8 mouse cellular contexts compared by ENCODE assay signal in the genomic region with DNA sequence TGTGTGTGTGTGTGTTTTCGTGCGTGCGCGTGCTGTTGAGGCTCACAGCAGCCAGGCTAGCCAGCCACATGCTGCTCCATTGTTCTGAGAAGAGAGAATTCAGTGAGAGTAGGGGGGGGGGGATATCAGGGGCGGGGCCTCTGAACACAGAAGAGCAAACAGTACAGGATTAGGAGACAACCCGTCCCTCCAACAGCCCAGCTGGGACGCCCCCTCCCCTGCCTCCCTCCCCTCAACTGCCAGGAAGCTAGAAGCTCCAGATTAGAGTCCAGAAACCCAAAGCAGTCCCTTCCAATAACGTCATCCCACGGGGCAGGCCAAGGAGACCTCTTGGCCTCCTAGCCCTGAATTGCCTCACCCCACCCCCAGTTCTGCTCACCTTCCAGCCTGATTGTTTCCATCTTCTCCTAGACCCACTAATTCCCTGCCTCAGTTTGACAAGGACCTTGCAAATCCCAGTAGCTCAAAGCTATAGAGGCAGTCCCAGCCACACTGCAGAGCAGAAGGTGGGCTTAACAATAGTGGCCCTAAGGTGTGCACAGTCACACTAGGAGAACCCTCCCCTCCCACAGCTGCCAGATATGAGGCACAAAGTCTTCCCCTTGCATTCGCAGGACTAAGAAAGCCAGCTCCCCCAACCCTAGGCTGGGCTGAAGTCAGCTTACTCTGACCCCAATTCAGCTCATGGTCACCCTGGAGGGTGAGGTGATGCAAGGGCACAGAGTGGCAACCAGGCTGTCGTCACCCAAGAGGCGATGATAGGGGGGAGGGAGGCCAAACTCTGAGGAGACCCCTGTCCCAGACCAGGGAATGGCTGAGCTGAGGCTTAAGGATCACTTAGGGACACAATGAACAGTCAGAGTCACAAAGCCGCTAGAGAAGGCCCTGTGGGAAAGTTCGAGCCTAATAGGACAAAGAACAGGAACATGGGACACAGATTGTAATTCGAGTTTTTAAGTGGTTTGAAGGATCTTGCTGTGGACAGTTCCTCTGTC. TPM values are rescaled to one million over a fixed set of nuclear protein-coding genes. Genes with fewer than 3 reads are reported as not detected.
DNase-seq lines count a peak whose midpoint lies in the region; ATAC-seq and TF ChIP-seq lines count a peak whose summit lies in the region.

No protein-coding gene starts in this region.

- 14% methylated on average over 14 of the region's 15 CpGs for WGBS in kidney, postnatal 0 days
- 2% methylated on average over 15 of the region's 15 CpGs for WGBS in hindbrain, embryonic 15.5 days
- 2% methylated on average over 15 of the region's 15 CpGs for WGBS in midbrain, embryonic 15.5 days
- WGBS in thymus, adult 2 months = 74% methylated on average over 15 of the region's 15 CpGs

- no peaks in the 10 kb centered on the region for H3K9me3 ChIP-seq in kidney, postnatal 0 days (replicated peaks; ENCODE audit: low read length)
- H3K9me3 ChIP-seq in hindbrain, embryonic 15.5 days = no peaks in the 10 kb centered on the region
- H3K9me3 ChIP-seq in midbrain, embryonic 15.5 days = no peaks in the 10 kb centered on the region

- TF ChIP-seq POLR2A in cortical plate, adult 2 months (IDR thresholded peaks at IDR 0.05; ENCODE audit: extremely low read depth, insufficient read depth, low read length) = no peak
- no peak for TF ChIP-seq POLR2A in thymus, adult 2 months (IDR thresholded peaks at IDR 0.05; ENCODE audit: control insufficient read depth, extremely low read depth, insufficient read depth, low read length, poor library complexity)

- H3K4me3 ChIP-seq in kidney, postnatal 0 days (replicated peaks; ENCODE audit: low read depth, low read length) = peak overlapping the region; percentile 59
- peak overlapping the region; percentile 51 for H3K4me3 ChIP-seq in cortical plate, adult 2 months (ENCODE audit: insufficient read depth, low read length)
- H3K4me3 ChIP-seq in hindbrain, embryonic 15.5 days = peak overlapping the region; percentile 79
- peak overlapping the region; percentile 89 for H3K4me3 ChIP-seq in midbrain, embryonic 15.5 days
- H3K4me3 ChIP-seq in thymus, adult 2 months (ENCODE audit: control insufficient read depth, insufficient read depth, low read length) = no peak overlapping the region

- DNase-seq in kidney, postnatal 0 days (ENCODE audit: low spot score) = peak; percentile 39
- no peak for DNase-seq in kidney, adult 9 months
- no peak for DNase-seq in thymus, adult 2 months
- no peak for DNase-seq in cerebellum, adult 18-20 months

- no peaks in the 10 kb centered on the region for H3K27me3 ChIP-seq in kidney, postnatal 0 days (ENCODE audit: insufficient read depth, low read length)
- H3K27me3 ChIP-seq in hindbrain, embryonic 15.5 days = no peaks in the 10 kb centered on the region
- 0 out of 2 replicates have a peak, but pooled peaks cover 3% of the 10 kb centered on the region for H3K27me3 ChIP-seq in midbrain, embryonic 15.5 days (replicated peaks)
- H3K27me3 ChIP-seq in thymus, adult 2 months (ENCODE audit: control insufficient read depth, insufficient read depth, low read length) = no peaks in the 10 kb centered on the region; the same call in 1 of the 2 replicates

- peaks cover 24% of the 10 kb centered on the region for H3K4me1 ChIP-seq in kidney, postnatal 0 days (replicated peaks; ENCODE audit: insufficient read depth, low read length)
- H3K4me1 ChIP-seq in cortical plate, adult 2 months (ENCODE audit: control insufficient read depth, insufficient read depth, low read length) = no peaks in the 10 kb centered on the region
- peaks cover 49% of the 10 kb centered on the region for H3K4me1 ChIP-seq in hindbrain, embryonic 15.5 days (replicated peaks)
- peaks cover 60% of the 10 kb centered on the region for H3K4me1 ChIP-seq in midbrain, embryonic 15.5 days
- H3K4me1 ChIP-seq in thymus, adult 2 months (replicated peaks; ENCODE audit: control insufficient read depth, insufficient read depth, low read length) = peaks cover 9% of the 10 kb centered on the region

- ATAC-seq in kidney, postnatal 0 days (replicated peaks; ENCODE audit: low FRiP score, low read depth) = no peak
- ATAC-seq in hindbrain, embryonic 15.5 days (ENCODE audit: low FRiP score, low read depth) = peak; percentile 63
- ATAC-seq in midbrain, embryonic 15.5 days (replicated peaks) = peak; percentile 41
- no peak for ATAC-seq in inflammation-experienced regulatory T-cells, adult 6 months

- H3K4me2 ChIP-seq in kidney, postnatal 0 days (ENCODE audit: low read length) = peak overlapping the region; percentile 84
- peak overlapping the region; percentile 66 for H3K4me2 ChIP-seq in hindbrain, embryonic 15.5 days
- peak overlapping the region; percentile 95 for H3K4me2 ChIP-seq in midbrain, embryonic 15.5 days

- H3K27ac ChIP-seq in kidney, postnatal 0 days = peak overlapping the region; percentile 85
- peak overlapping the region; percentile 83 for H3K27ac ChIP-seq in cortical plate, adult 2 months (ENCODE audit: insufficient read depth, low read length)
- H3K27ac ChIP-seq in hindbrain, embryonic 15.5 days (replicated peaks) = peak overlapping the region; percentile 78
- peak overlapping the region; percentile 77 for H3K27ac ChIP-seq in midbrain, embryonic 15.5 days
- no peak overlapping the region for H3K27ac ChIP-seq in thymus, adult 2 months (ENCODE audit: control insufficient read depth, insufficient read depth, low read length)

- H3K9ac ChIP-seq in kidney, postnatal 0 days (ENCODE audit: low read depth, low read length) = 0 out of 2 replicates have a peak overlapping the region, but pooled peaks have one; percentile 13
- peak overlapping the region; percentile 62 for H3K9ac ChIP-seq in hindbrain, embryonic 15.5 days
- peak overlapping the region; percentile 78 for H3K9ac ChIP-seq in midbrain, embryonic 15.5 days

- no peak for TF ChIP-seq CTCF in kidney, postnatal 0 days (IDR thresholded peaks at IDR 0.05; ENCODE audit: low read depth)
- TF ChIP-seq CTCF in cortical plate, adult 2 months (IDR thresholded peaks at IDR 0.05; ENCODE audit: extremely low read depth, insufficient read depth, low read length) = no peak
- TF ChIP-seq CTCF in thymus, adult 2 months (IDR thresholded peaks at IDR 0.05; ENCODE audit: borderline replicate concordance, control insufficient read depth, extremely low read depth, insufficient read depth, low read length, poor library complexity) = no peak

- no peaks in the 10 kb centered on the region for H3K36me3 ChIP-seq in kidney, postnatal 0 days (ENCODE audit: insufficient read depth, low read length)
- no peaks in the 10 kb centered on the region for H3K36me3 ChIP-seq in hindbrain, embryonic 15.5 days
- no peaks in the 10 kb centered on the region for H3K36me3 ChIP-seq in midbrain, embryonic 15.5 days (replicated peaks)
- no peaks in the 10 kb centered on the region for H3K36me3 ChIP-seq in thymus, adult 2 months (ENCODE audit: control insufficient read depth, insufficient read depth, low read length)

RNA-seq across cellular contexts. Expression of a gene that starts 1.6 kb away (rescaled TPM):
- 53.0 and 61.1 TPM in 2 replicates for polyA plus RNA-seq in kidney, postnatal 0 days (2015; fragmentation: Nextera tagmentation; extraction: Ambion mirVana)
- polyA plus RNA-seq in cortical plate, adult 2 months (2012; rRNA removed) = 41.3 and 50.1 TPM in 2 replicates
- polyA plus RNA-seq in hindbrain, embryonic 15.5 days (2015; fragmentation: Nextera tagmentation; extraction: Ambion mirVana) = 171 and 178 TPM in 2 replicates
- polyA plus RNA-seq in midbrain, embryonic 15.5 days (2015; fragmentation: Nextera tagmentation; extraction: Ambion mirVana) = 187 and 207 TPM in 2 replicates
- polyA plus RNA-seq in thymus, adult 2 months (2012; rRNA removed) = 42.0 and 47.4 TPM in 2 replicates
- 10 to 100 TPM; 14.0 to 53.9 (median 14.9) TPM for polyA plus RNA-seq in inflammation-experienced regulatory T-cells, adult 6 months (2017; shearing (Covaris generic))

RNA-seq across cellular contexts. Expression of a gene that starts 10.2 kb away (rescaled TPM):
- not detected in 2 replicates for polyA plus RNA-seq in kidney, postnatal 0 days (2015; fragmentation: Nextera tagmentation; extraction: Ambion mirVana)
- polyA plus RNA-seq in cortical plate, adult 2 months (2012; rRNA removed) = not detected in 2 replicates
- not detected in 2 replicates for polyA plus RNA-seq in hindbrain, embryonic 15.5 days (2015; fragmentation: Nextera tagmentation; extraction: Ambion mirVana)
- polyA plus RNA-seq in midbrain, embryonic 15.5 days (2015; fragmentation: Nextera tagmentation; extraction: Ambion mirVana) = 0.31 and 0.40 TPM in 2 replicates
- polyA plus RNA-seq in thymus, adult 2 months (2012; rRNA removed) = 1.1 TPM in 1 of 2 replicates, not detected in the other
- polyA plus RNA-seq in inflammation-experienced regulatory T-cells, adult 6 months (2017; shearing (Covaris generic)) = not detected

RNA-seq across cellular contexts. Expression of a gene that starts 32.8 kb away (rescaled TPM):
- polyA plus RNA-seq in kidney, postnatal 0 days (2015; fragmentation: Nextera tagmentation; extraction: Ambion mirVana) = 13.8 and 16.0 TPM in 2 replicates
- polyA plus RNA-seq in cortical plate, adult 2 months (2012; rRNA removed) = 16.1 and 17.6 TPM in 2 replicates
- 20.2 and 22.0 TPM in 2 replicates for polyA plus RNA-seq in hindbrain, embryonic 15.5 days (2015; fragmentation: Nextera tagmentation; extraction: Ambion mirVana)
- polyA plus RNA-seq in midbrain, embryonic 15.5 days (2015; fragmentation: Nextera tagmentation; extraction: Ambion mirVana) = 25.3 and 25.7 TPM in 2 replicates
- 18.5 and 20.8 TPM in 2 replicates for polyA plus RNA-seq in thymus, adult 2 months (2012; rRNA removed)
- 10 to 100 TPM in 2 of 3 experiments, 1 to 10 TPM in 1; 8.0 to 12.6 (median 12.5) TPM for polyA plus RNA-seq in inflammation-experienced regulatory T-cells, adult 6 months (2017; shearing (Covaris generic))

RNA-seq across cellular contexts. Expression of a gene that starts 32.9 kb away (rescaled TPM):
- 45.0 and 53.6 TPM in 2 replicates for polyA plus RNA-seq in kidney, postnatal 0 days (2015; fragmentation: Nextera tagmentation; extraction: Ambion mirVana)
- 43.8 and 44.6 TPM in 2 replicates for polyA plus RNA-seq in cortical plate, adult 2 months (2012; rRNA removed)
- 39.0 and 39.7 TPM in 2 replicates for polyA plus RNA-seq in hindbrain, embryonic 15.5 days (2015; fragmentation: Nextera tagmentation; extraction: Ambion mirVana)
- polyA plus RNA-seq in midbrain, embryonic 15.5 days (2015; fragmentation: Nextera tagmentation; extraction: Ambion mirVana) = 45.8 and 49.9 TPM in 2 replicates
- 110 and 116 TPM in 2 replicates for polyA plus RNA-seq in thymus, adult 2 months (2012; rRNA removed)
- polyA plus RNA-seq in inflammation-experienced regulatory T-cells, adult 6 months (2017; shearing (Covaris generic)) = 100 to 1,000 TPM in 1 of 3 experiments, 10 to 100 TPM in 2; 89.9 to 115 (median 99.3) TPM

Comparison
In these comparisons a context has a peak if more than half of its experiments do, and no peak if none do; other contexts are left out.
1. ATAC-seq: peak in hindbrain, embryonic 15.5 days (single experiment) and midbrain, embryonic 15.5 days (single experiment); none in kidney, postnatal 0 days (single experiment) and inflammation-experienced regulatory T-cells, adult 6 months (single experiment).
2. H3K9ac ChIP-seq: peak in every context shown above with its lines; median percentile 78 in midbrain, embryonic 15.5 days; 62 in hindbrain, embryonic 15.5 days; 13 in kidney, postnatal 0 days.
3. Peak in every context shown above with its lines, with median percentiles within 50 percentile points of each other: H3K4me2 ChIP-seq.